9 mouse cellular contexts compared by ENCODE assay signal in genomic region chr11:97812491-97812921, GRCm38 (mm10). TPM values are rescaled to one million over a fixed set of nuclear protein-coding genes. Genes with fewer than 3 reads are reported as not detected.
DNase-seq lines count a peak whose midpoint lies in the region; ATAC-seq lines count a peak whose summit lies in the region.
"Had no signal": no experiment of that assay in that cellular context is flagged by ENCODE, and none has a peak within 500 bp of the region (broad histone marks: within the 10 kb centered on the region; RNA-seq: fewer than 3 reads in every experiment).

No protein-coding gene starts in this region.

- peaks cover 76% of the 10 kb centered on the region for H3K4me1 ChIP-seq in heart, embryonic 16.5 days (ENCODE audit: control insufficient read depth, insufficient read depth, low read length)
- peaks cover 99% of the 10 kb centered on the region for H3K4me1 ChIP-seq in hindbrain, embryonic 10.5 days (replicated peaks)
- peaks cover 58% of the 10 kb centered on the region for H3K4me1 ChIP-seq in midbrain, embryonic 14.5 days (ENCODE audit: control insufficient read depth, insufficient read depth, low read length)

- WGBS in heart, embryonic 16.5 days, result 65% methylated on average over 3 of the region's 3 CpGs
- WGBS in hindbrain, embryonic 10.5 days, result 23% methylated on average over 3 of the region's 3 CpGs
- WGBS in midbrain, embryonic 14.5 days, result 9% methylated on average over 3 of the region's 3 CpGs

- H3K9me3 ChIP-seq in heart, embryonic 16.5 days (replicated peaks; ENCODE audit: control insufficient read depth, low read length), result no peaks in the 10 kb centered on the region
- H3K9me3 ChIP-seq in hindbrain, embryonic 10.5 days, result no peaks in the 10 kb centered on the region
- no peaks in the 10 kb centered on the region for H3K9me3 ChIP-seq in midbrain, embryonic 14.5 days (ENCODE audit: control insufficient read depth, low read length)

- ATAC-seq in heart, embryonic 16.5 days (replicated peaks; ENCODE audit: extremely low read depth, insufficient read depth, low FRiP score), result no peak
- peak; percentile 83 for ATAC-seq in midbrain, embryonic 14.5 days (ENCODE audit: low FRiP score, low TSS enrichment)

- H3K27ac ChIP-seq in heart, embryonic 16.5 days (ENCODE audit: low read length), result no peak overlapping the region
- H3K27ac ChIP-seq in hindbrain, embryonic 10.5 days, result peak overlapping the region; percentile 90
- peak overlapping the region; percentile 96 for H3K27ac ChIP-seq in midbrain, embryonic 14.5 days (replicated peaks; ENCODE audit: low read depth, low read length)

- H3K27me3 ChIP-seq in heart, embryonic 16.5 days (ENCODE audit: control insufficient read depth, insufficient read depth, low read length), result no peaks in the 10 kb centered on the region
- no peaks in the 10 kb centered on the region for H3K27me3 ChIP-seq in hindbrain, embryonic 10.5 days (ENCODE audit: insufficient read depth, poor library complexity, severe bottlenecking)
- H3K27me3 ChIP-seq in midbrain, embryonic 14.5 days (ENCODE audit: control insufficient read depth, insufficient read depth, low read length), result no peaks in the 10 kb centered on the region

- H3K4me2 ChIP-seq in heart, embryonic 16.5 days (ENCODE audit: low read depth, low read length), result no peak overlapping the region
- H3K4me2 ChIP-seq in midbrain, embryonic 14.5 days (ENCODE audit: low read length), result peak overlapping the region; percentile 51

- no peak for DNase-seq in heart, postnatal 25 days (ENCODE audit: low spot score)
- DNase-seq in Muller cell, postnatal 12 days (ENCODE audit: inconsistent ontology term), result peak; percentile 35
- DNase-seq in hindbrain, embryonic 10.5 days (ENCODE audit: low spot score), result peak; percentile 68
- DNase-seq in midbrain, embryonic 14.5 days, result peak; percentile 88
- DNase-seq in urinary bladder, adult 18-20 months (ENCODE audit: low spot score in 2 of 2), result no peak
- no peak for DNase-seq in adipocyte (ENCODE audit: low spot score)
- no peak for DNase-seq in lung, postnatal 10 days

- no peak overlapping the region for H3K4me3 ChIP-seq in heart, embryonic 16.5 days (ENCODE audit: low read length)
- H3K4me3 ChIP-seq in hindbrain, embryonic 10.5 days, result peak overlapping the region; percentile 27
- 0 out of 2 replicates have a peak overlapping the region, but pooled peaks have one; percentile 5 for H3K4me3 ChIP-seq in midbrain, embryonic 14.5 days (replicated peaks; ENCODE audit: low read depth, low read length)

- 0 out of 2 replicates have a peak overlapping the region, but pooled peaks have one; percentile 25 for H3K9ac ChIP-seq in heart, embryonic 16.5 days (ENCODE audit: low read length)
- peak overlapping the region; percentile 34 for H3K9ac ChIP-seq in midbrain, embryonic 14.5 days (replicated peaks; ENCODE audit: low read length)

- intact Hi-C loops in heart, postnatal 25 days (cut with DNase I), result no loop called here

- peaks cover 8% of the 10 kb centered on the region; the same call in 1 of the 2 replicates for H3K36me3 ChIP-seq in heart, embryonic 16.5 days (ENCODE audit: control insufficient read depth, insufficient read depth)
- H3K36me3 ChIP-seq in hindbrain, embryonic 10.5 days, result peaks cover 47% of the 10 kb centered on the region
- peaks cover 56% of the 10 kb centered on the region for H3K36me3 ChIP-seq in midbrain, embryonic 14.5 days (ENCODE audit: control insufficient read depth, insufficient read depth, low read length)

RNA-seq across cellular contexts. Expression of gene Lasp1, which starts 13.7 kb away (rescaled TPM):
- polyA plus RNA-seq in heart, embryonic 16.5 days (2015; fragmentation: Nextera tagmentation; extraction: Ambion mirVana), result 52.9 and 59.0 TPM in 2 replicates
- 10 to 100 TPM; 41.3 to 46.2 TPM for total RNA-seq in heart, postnatal 25 days (2021)
- 77.7 and 90.1 TPM in 2 replicates for polyA plus RNA-seq in hindbrain, embryonic 10.5 days (2016; fragmentation: Nextera tagmentation; extraction: Ambion mirVana)
- 114 and 138 TPM in 2 replicates for polyA plus RNA-seq in midbrain, embryonic 14.5 days (2014; fragmentation: Nextera tagmentation; extraction: Ambion mirVana)

RNA-seq across cellular contexts. Expression of gene B230217C12Rik, which starts 28.1 kb away (rescaled TPM):
- 2.5 and 3.2 TPM in 2 replicates for polyA plus RNA-seq in heart, embryonic 16.5 days (2015; fragmentation: Nextera tagmentation; extraction: Ambion mirVana)
- under 1 TPM; 0.83 to 0.87 TPM for total RNA-seq in heart, postnatal 25 days (2021)
- polyA plus RNA-seq in hindbrain, embryonic 10.5 days (2016; fragmentation: Nextera tagmentation; extraction: Ambion mirVana), result 10.0 and 12.3 TPM in 2 replicates
- polyA plus RNA-seq in midbrain, embryonic 14.5 days (2014; fragmentation: Nextera tagmentation; extraction: Ambion mirVana), result 32.4 and 36.5 TPM in 2 replicates

RNA-seq across cellular contexts. Expression of gene Rpl23, which starts 30.3 kb away (rescaled TPM):
- 299 and 310 TPM in 2 replicates for polyA plus RNA-seq in heart, embryonic 16.5 days (2015; fragmentation: Nextera tagmentation; extraction: Ambion mirVana)
- 100 to 1,000 TPM; 454 to 515 TPM for total RNA-seq in heart, postnatal 25 days (2021)
- 381 and 439 TPM in 2 replicates for polyA plus RNA-seq in hindbrain, embryonic 10.5 days (2016; fragmentation: Nextera tagmentation; extraction: Ambion mirVana)
- polyA plus RNA-seq in midbrain, embryonic 14.5 days (2014; fragmentation: Nextera tagmentation; extraction: Ambion mirVana), result 363 and 413 TPM in 2 replicates

RNA-seq across cellular contexts. Expression of gene 1700001P01Rik, which starts 36.8 kb away (rescaled TPM):
- polyA plus RNA-seq in heart, embryonic 16.5 days (2015; fragmentation: Nextera tagmentation; extraction: Ambion mirVana), result 0.25 and 0.41 TPM in 2 replicates
- not detected for total RNA-seq in heart, postnatal 25 days (2021)
- 0.37 and 0.80 TPM in 2 replicates for polyA plus RNA-seq in hindbrain, embryonic 10.5 days (2016; fragmentation: Nextera tagmentation; extraction: Ambion mirVana)
- polyA plus RNA-seq in midbrain, embryonic 14.5 days (2014; fragmentation: Nextera tagmentation; extraction: Ambion mirVana), result not detected in 2 replicates
- polyA plus RNA-seq: liver, embryonic 16.5 days had no signal

RNA-seq across cellular contexts. Expression of gene Cwc25, which starts 46.1 kb away (rescaled TPM):
- polyA plus RNA-seq in heart, embryonic 16.5 days (2015; fragmentation: Nextera tagmentation; extraction: Ambion mirVana), result 10.7 and 12.5 TPM in 2 replicates
- total RNA-seq in heart, postnatal 25 days (2021), result 1 to 10 TPM; 7.0 to 7.2 TPM
- polyA plus RNA-seq in hindbrain, embryonic 10.5 days (2016; fragmentation: Nextera tagmentation; extraction: Ambion mirVana), result 19.4 and 20.6 TPM in 2 replicates
- polyA plus RNA-seq in midbrain, embryonic 14.5 days (2014; fragmentation: Nextera tagmentation; extraction: Ambion mirVana), result 10.9 and 13.2 TPM in 2 replicates

Comparison
In these comparisons a context has a peak if more than half of its experiments do, and no peak if none do; other contexts are left out.
1. DNase-seq: peak in Muller cell, postnatal 12 days (single experiment), hindbrain, embryonic 10.5 days (single experiment) and midbrain, embryonic 14.5 days (single experiment); none in heart, postnatal 25 days (single experiment), urinary bladder, adult 18-20 months (0 of 2), adipocyte (single experiment) and lung, postnatal 10 days (single experiment).